Mouse (Mus musculus) cerebellum, adult 11-12 months (tissue): ENCODE data around the gene F12.

ENCODE experiments used
- DNase-seq: peaks from one replicate; pipeline ENCODE4 v3.0.0; 2022

The F12 gene

GRCm38 (mm10) chr13:55412643-55413307, 13.8 kb downstream of the F12 start:
- no peak for DNase-seq

- no peak for DNase-seq
These were observed 14.8 kb downstream of the F12 start for GRCm38 (mm10) chr13:55411826-55412225.

GRCm38 (mm10) chr13:55408546-55409120, 18.0 kb downstream of the F12 start:
- DNase-seq, result no peak

GRCm38 (mm10) chr13:55407341-55407740, 19.3 kb downstream of the F12 start:
- DNase-seq, result no peak

- DNase-seq, result no peak
These were observed 20.7 kb downstream of the F12 start for GRCm38 (mm10) chr13:55405783-55406390.

- peak; percentile 40 for DNase-seq
These were observed 21.5 kb downstream of the F12 start for GRCm38 (mm10) chr13:55404853-55405782.

GRCm38 (mm10) chr13:55403935-55404852, 22.4 kb downstream of the F12 start:
- no peak for DNase-seq

GRCm38 (mm10) chr13:55403266-55403665, 23.3 kb downstream of the F12 start:
- no peak for DNase-seq

GRCm38 (mm10) chr13:55400039-55400346, 26.6 kb downstream of the F12 start:
- DNase-seq, result no peak

- DNase-seq, result no peak
These were observed 27.1 kb downstream of the F12 start for GRCm38 (mm10) chr13:55399300-55400038.

GRCm38 (mm10) chr13:55398088-55398487, 28.5 kb downstream of the F12 start, which contains the start of gene Slc34a1:
Gene Slc34a1 (plus strand): TSS chr13:55398187.
- DNase-seq, result no peak

- DNase-seq, result no peak
These were observed 33.7 kb downstream of the F12 start for GRCm38 (mm10) chr13:55392933-55393332.

- no peak for DNase-seq
These were observed 35.0 kb downstream of the F12 start for GRCm38 (mm10) chr13:55391626-55392029.

- DNase-seq, result no peak
These were observed 35.9 kb downstream of the F12 start for GRCm38 (mm10) chr13:55390644-55391043.

- no peak for DNase-seq
These were observed 44.8 kb downstream of the F12 start for GRCm38 (mm10) chr13:55381790-55382189.

- no peak for DNase-seq
These were observed 47.5 kb downstream of the F12 start for GRCm38 (mm10) chr13:55378907-55379580.

- no peak for DNase-seq
These were observed 50.7 kb downstream of the F12 start for GRCm38 (mm10) chr13:55375877-55376276.

GRCm38 (mm10) chr13:55374206-55374924, 52.2 kb downstream of the F12 start:
- no peak for DNase-seq

- no peak for DNase-seq
These were observed 54.9 kb downstream of the F12 start for GRCm38 (mm10) chr13:55371740-55372139.

- DNase-seq, result peak; percentile 36
These were observed 55.4 kb downstream of the F12 start for GRCm38 (mm10) chr13:55371007-55371681.
